Mouse (Mus musculus) splenic B cell, adult 2 months (primary cell): ENCODE measurements around the gene Trmt2a.
A peak's percentile ranks its signal among the peaks of the same experiment; 100 is the strongest.

Source experiments
- DNase-seq: peaks from one replicate; pipeline ENCODE4 v3.0.0-alpha.2; 2011; ENCODE audit warnings: low read depth, low spot score
- H3K27me3 ChIP-seq: 2 replicates; pipeline ENCODE4 v1.6.1; 2012; ENCODE audit warnings: mild to moderate bottlenecking, low read length, moderate library complexity, mixed read lengths; ENCODE audit not compliant: control insufficient read depth, poor library complexity, insufficient read depth, severe bottlenecking
- H3K36me3 ChIP-seq: 2 replicates; pipeline ENCODE4 v1.6.1; 2012; ENCODE audit warnings: mild to moderate bottlenecking, low read length, moderate library complexity, mixed read lengths; ENCODE audit not compliant: control insufficient read depth, poor library complexity, insufficient read depth, severe bottlenecking

The Trmt2a gene

DNA sequence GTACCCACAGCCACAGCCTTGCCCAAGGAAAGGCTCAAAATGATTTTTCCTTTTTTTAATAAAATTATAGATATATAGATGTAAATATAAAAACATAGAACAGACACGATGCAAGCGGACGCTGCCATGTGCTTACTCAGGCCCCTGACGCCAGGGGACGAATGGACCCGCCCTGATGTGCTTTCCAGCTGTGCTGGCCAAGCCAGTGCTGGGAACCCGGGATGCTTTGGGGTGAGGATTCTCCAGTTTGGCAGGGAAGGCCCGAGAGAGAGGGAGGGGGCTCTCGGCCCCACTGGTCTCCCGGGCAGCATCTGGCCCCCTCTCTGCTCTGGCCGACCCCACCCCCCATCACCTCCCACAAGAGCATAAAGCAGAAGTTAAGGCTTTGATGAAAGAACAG is 26.3 kb upstream of the Trmt2a start:
- no peak for DNase-seq
- Histone ChIP-seq H3K27me3 (no peaks in the 10 kb centered on the region), H3K36me3 (peaks cover 6% of the 10 kb centered on the region)

- Histone ChIP-seq H3K36me3 (peaks cover 6% of the 10 kb centered on the region), H3K27me3 (no peaks in the 10 kb centered on the region)
- DNase-seq: no peak
Measured at GRCm38 (mm10) chr16:18227187-18227586, 21.3 kb upstream of the Trmt2a start.

DNA sequence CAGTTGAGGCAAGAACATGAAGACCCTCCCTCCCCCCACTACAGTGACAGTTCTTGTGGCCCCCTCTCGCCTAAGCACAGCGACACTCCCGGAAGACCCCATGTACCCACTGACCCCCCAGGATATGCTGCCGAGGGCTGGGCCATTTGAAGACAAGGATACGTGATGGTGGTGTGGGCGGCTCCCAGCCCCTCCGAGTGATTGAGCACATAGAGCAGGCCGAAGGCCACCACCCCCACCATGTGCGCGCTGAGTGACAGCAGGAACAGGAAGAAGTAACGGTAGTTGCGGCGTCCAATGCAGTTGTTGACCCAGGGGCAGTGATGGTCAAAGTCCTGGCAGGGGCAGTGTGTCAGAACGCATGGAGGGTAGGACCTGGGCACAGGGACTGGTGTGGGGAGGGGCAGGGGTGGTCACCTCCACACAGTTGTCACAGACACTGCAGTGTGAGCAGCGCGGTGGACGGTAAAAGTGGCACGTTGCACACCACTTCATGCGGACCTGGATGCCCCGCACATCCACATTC is 20.5 kb upstream of the Trmt2a start:
- peaks cover 3% of the 10 kb centered on the region for H3K36me3 ChIP-seq
- no peaks in the 10 kb centered on the region for H3K27me3 ChIP-seq
- no peak for DNase-seq

GRCm38 (mm10) chr16:18228856-18229255 is 19.6 kb upstream of the Trmt2a start:
- Histone ChIP-seq H3K27me3 (no peaks in the 10 kb centered on the region), H3K36me3 (peaks cover 3% of the 10 kb centered on the region)
- no peak for DNase-seq

DNA sequence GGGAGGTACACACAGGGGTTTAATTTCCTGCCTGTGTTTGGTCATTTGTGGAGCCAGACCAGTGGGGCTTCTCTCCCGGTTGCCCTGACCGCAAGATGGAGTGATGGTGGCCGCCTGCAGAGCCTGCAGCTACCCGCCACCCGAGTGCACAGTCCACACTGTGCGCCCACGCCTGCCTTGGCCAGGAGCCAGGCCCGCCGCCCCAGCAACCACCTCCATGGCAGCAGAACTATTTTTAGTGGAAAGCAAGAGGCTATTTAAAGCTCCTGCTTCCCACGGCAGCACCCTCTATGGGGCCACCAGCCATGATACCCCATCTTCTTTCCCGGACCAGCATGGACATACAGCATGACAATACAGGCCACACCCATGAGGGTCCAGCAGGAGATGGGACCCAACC is 18.9 kb upstream of the Trmt2a start:
- peaks cover 3% of the 10 kb centered on the region for H3K36me3 ChIP-seq
- DNase-seq: no peak
- no peaks in the 10 kb centered on the region for H3K27me3 ChIP-seq

- no peaks in the 10 kb centered on the region for H3K36me3 ChIP-seq
- DNase-seq: no peak
- H3K27me3 ChIP-seq: no peaks in the 10 kb centered on the region
Measured at GRCm38 (mm10) chr16:18230617-18231016, 17.9 kb upstream of the Trmt2a start.

GRCm38 (mm10) chr16:18231047-18231446 is 17.4 kb upstream of the Trmt2a start:
- no peak for DNase-seq
- H3K36me3 ChIP-seq: no peaks in the 10 kb centered on the region
- no peaks in the 10 kb centered on the region for H3K27me3 ChIP-seq

DNA sequence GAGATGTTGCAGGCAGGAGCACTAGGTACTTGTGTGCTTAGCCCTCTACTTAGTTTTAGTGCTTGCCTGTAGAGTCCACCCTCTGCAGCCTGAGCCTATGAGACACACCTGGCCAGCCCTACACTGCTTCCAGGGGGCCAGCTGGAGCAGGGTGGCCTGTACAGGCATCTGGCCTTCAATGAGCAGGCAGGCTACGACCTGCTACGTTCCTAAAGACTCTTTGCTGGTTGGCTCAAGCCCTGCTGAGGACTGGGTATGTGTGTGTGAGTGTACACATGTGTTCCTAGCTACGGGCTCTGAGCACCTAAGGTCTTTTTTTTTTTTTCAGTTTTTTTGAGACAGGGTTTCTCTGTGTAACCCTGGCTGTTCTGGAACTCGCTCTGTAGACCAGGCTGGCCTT is 17.0 kb upstream of the Trmt2a start:
- no peak for DNase-seq
- Histone ChIP-seq H3K36me3 (no peaks in the 10 kb centered on the region), H3K27me3 (no peaks in the 10 kb centered on the region)

DNA sequence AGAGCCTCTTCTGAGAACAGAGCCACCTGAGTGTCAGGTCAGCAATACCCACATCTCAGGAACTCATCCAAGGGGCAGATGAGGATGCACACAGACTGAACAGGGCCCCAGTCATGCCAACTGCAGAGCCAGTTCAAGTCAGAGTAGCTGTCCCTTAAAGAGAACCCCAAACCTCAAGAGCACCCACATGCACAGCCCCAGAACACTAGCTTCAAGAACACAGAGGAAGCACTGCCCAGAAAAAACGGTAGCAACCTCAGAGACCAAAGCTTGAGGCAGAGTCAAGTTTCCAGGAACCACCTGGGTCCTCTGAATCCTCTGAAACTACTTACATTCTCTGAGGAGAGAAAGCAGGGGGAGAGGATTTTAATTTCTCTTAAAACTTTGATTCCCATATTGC is 15.0 kb upstream of the Trmt2a start:
- DNase-seq: no peak
- Histone ChIP-seq H3K36me3 (no peaks in the 10 kb centered on the region), H3K27me3 (no peaks in the 10 kb centered on the region)

GRCm38 (mm10) chr16:18233919-18234670 is 14.4 kb upstream of the Trmt2a start:
- no peaks in the 10 kb centered on the region for H3K27me3 ChIP-seq
- peak; percentile 33 for DNase-seq
- 0 out of 2 replicates have a peak, but pooled peaks cover 2% of the 10 kb centered on the region for H3K36me3 ChIP-seq

GRCm38 (mm10) chr16:18234671-18235388 is 13.6 kb upstream of the Trmt2a start, which contains the start of gene Zdhhc8:
Gene Zdhhc8 (minus strand): TSS chr16:18235136.
- 0 out of 2 replicates have a peak, but pooled peaks cover 2% of the 10 kb centered on the region for H3K36me3 ChIP-seq
- DNase-seq: peak; percentile 62
- H3K27me3 ChIP-seq: no peaks in the 10 kb centered on the region

DNA sequence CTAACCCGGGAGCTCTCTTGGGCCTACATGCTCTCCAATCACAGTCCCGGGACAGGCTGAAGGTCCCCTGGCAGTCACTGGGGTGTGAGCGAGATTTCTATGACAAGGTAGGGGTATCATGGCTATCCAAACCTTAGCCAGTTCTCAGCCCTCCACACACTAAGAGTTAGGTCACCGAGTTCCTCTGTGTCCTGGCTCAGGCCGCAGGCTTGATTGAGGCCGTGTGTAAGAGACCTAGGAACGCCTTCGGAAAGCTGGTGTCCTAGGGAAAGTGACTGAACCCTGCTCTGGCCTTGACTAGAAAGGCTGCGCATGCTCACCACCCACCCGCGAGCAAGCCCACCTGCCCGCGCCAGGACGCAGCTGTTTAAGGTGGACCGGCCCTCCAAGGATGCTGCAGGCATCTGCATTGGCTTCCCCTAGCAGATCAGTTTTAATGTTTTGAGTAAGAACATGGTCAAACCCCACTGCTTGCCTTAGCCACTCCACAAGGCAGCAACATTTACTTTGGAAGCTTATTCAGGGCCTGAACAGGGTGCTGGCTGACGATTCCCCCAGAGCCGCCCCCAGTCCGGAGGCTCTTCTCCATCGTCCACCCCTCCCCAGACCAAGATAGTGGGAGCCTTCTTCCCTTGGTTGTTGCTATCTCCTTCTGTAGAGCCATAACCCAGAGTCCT is 13.0 kb upstream of the Trmt2a start:
- H3K27me3 ChIP-seq: no peaks in the 10 kb centered on the region
- H3K36me3 ChIP-seq: peaks cover 4% of the 10 kb centered on the region; the same call in 1 of the 2 replicates
- peak; percentile 34 for DNase-seq

DNA sequence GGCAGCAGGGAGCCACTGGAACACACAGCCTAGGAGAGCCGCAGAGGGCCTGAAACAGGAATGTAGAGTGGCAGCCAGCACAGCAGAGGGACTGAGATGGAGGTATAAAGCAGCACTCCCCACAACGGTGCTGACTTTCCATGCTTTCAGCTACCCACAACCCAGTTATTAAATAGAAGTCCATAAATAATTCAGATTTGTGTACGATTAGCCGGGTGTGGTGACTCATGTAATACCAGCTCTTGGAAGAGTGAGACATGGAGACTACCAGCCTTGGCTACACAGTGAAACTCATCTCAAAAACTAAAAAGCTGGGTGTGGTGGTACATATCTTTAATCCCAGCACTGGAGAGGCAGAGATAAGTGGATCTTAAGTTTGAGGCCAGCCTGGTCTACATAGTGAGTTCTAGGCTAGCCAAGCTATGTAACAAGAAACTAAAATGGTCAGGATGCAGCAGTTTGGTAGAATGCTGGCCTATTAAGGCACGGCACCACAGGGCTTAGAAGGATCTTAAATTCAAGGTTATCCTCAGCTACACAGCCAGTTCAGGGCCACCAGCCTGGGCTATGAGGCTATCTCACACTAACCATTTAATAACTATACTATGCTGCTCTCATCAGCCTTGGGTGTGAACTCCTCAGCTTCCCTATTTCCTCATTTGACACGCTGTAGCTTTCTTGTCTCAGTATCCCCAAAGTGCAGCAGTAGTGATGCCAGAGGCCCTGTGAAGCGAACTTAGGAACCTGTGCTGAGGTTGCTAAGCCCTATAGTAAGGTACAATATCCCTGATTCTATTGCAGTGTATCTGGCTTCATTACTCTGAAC is 11.6 kb upstream of the Trmt2a start:
- DNase-seq: no peak
- Histone ChIP-seq H3K36me3 (peaks cover 13% of the 10 kb centered on the region), H3K27me3 (no peaks in the 10 kb centered on the region)

- Histone ChIP-seq H3K27me3 (no peaks in the 10 kb centered on the region), H3K36me3 (peaks cover 23% of the 10 kb centered on the region)
- DNase-seq: no peak
Measured at GRCm38 (mm10) chr16:18241581-18241980, 6.9 kb upstream of the Trmt2a start.
